Mouse (Mus musculus): ENCODE results near the gene Fhl3. TPM values are rescaled to one million over a fixed set of nuclear protein-coding genes. Genes with fewer than 3 reads are reported as not detected.
A peak's percentile ranks its signal among the peaks of the same experiment; 100 is the strongest.

Gene Fhl3
- polyA plus RNA-seq, 1 experiment: 1.6 TPM

GRCm38 (mm10) chr4:124660603-124661002, 39.9 kb upstream of the Fhl3 start:
- Histone ChIP-seq H3K4me3 (replicated peaks; ENCODE audit: insufficient read depth, low read depth, low read length) (no peak overlapping the region), H3K27ac (ENCODE audit: insufficient read depth, low read length) (no peak overlapping the region), H3K27me3 (ENCODE audit: control insufficient read depth, insufficient read depth, low read length) (peaks cover 12% of the 10 kb centered on the region; the same call in 1 of the 2 replicates), H3K4me1 (ENCODE audit: control insufficient read depth, insufficient read depth, low read length) (no peaks in the 10 kb centered on the region)
- 84% methylated on average over 3 of the region's 3 CpGs for WGBS
- no peak for DNase-seq
- TF ChIP-seq POLR2A (IDR thresholded peaks at IDR 0.05; ENCODE audit: borderline replicate concordance, insufficient read depth, low read length) (no peak), CTCF (IDR thresholded peaks at IDR 0.05; ENCODE audit: borderline replicate concordance, insufficient read depth, low read depth, low read length) (no peak)

- no peak overlapping the region for H3K27ac ChIP-seq (ENCODE audit: insufficient read depth, low read length)
- 44% methylated on average over 3 of the region's 3 CpGs for WGBS
- no peak for DNase-seq
- no peaks in the 10 kb centered on the region for H3K4me1 ChIP-seq (ENCODE audit: control insufficient read depth, insufficient read depth, low read length)
- TF ChIP-seq CTCF (IDR thresholded peaks at IDR 0.05; ENCODE audit: borderline replicate concordance, insufficient read depth, low read depth, low read length): peak; percentile 39; the same call in 1 of the 2 replicates
- no peak for TF ChIP-seq POLR2A (IDR thresholded peaks at IDR 0.05; ENCODE audit: borderline replicate concordance, insufficient read depth, low read length)
- peaks cover 4% of the 10 kb centered on the region; the same call in 1 of the 2 replicates for H3K27me3 ChIP-seq (ENCODE audit: control insufficient read depth, insufficient read depth, low read length)
- H3K4me3 ChIP-seq (replicated peaks; ENCODE audit: insufficient read depth, low read depth, low read length): no peak overlapping the region
Measured at GRCm38 (mm10) chr4:124663034-124663433, 37.5 kb upstream of the Fhl3 start.

- no peak overlapping the region for H3K27ac ChIP-seq (ENCODE audit: insufficient read depth, low read length)
Measured at GRCm38 (mm10) chr4:124664185-124664584, 36.3 kb upstream of the Fhl3 start.

GRCm38 (mm10) chr4:124664604-124665003, 35.9 kb upstream of the Fhl3 start:
- no peak for TF ChIP-seq CTCF (IDR thresholded peaks at IDR 0.05; ENCODE audit: borderline replicate concordance, insufficient read depth, low read depth, low read length)
- no peak for TF ChIP-seq POLR2A (IDR thresholded peaks at IDR 0.05; ENCODE audit: borderline replicate concordance, insufficient read depth, low read length)
- H3K4me1 ChIP-seq (ENCODE audit: control insufficient read depth, insufficient read depth, low read length): no peaks in the 10 kb centered on the region
- no peak overlapping the region for H3K27ac ChIP-seq (ENCODE audit: insufficient read depth, low read length)
- no peak for DNase-seq
- WGBS: 77% methylated on average over 15 of the region's 15 CpGs
- no peak overlapping the region for H3K4me3 ChIP-seq (replicated peaks; ENCODE audit: insufficient read depth, low read depth, low read length)
- no peaks in the 10 kb centered on the region; the same call in 1 of the 2 replicates for H3K27me3 ChIP-seq (ENCODE audit: control insufficient read depth, insufficient read depth, low read length)

More at GRCm38 (mm10) chr4:124664185-124664584, 36.3 kb upstream of the Fhl3 start:
- DNase-seq: no peak
- no peak overlapping the region for H3K4me3 ChIP-seq (replicated peaks; ENCODE audit: insufficient read depth, low read depth, low read length)
- peaks cover 3% of the 10 kb centered on the region; the same call in 1 of the 2 replicates for H3K27me3 ChIP-seq (ENCODE audit: control insufficient read depth, insufficient read depth, low read length)
- TF ChIP-seq CTCF (IDR thresholded peaks at IDR 0.05; ENCODE audit: borderline replicate concordance, insufficient read depth, low read depth, low read length) (no peak), POLR2A (IDR thresholded peaks at IDR 0.05; ENCODE audit: borderline replicate concordance, insufficient read depth, low read length) (no peak)
- WGBS: 63% methylated on average over 9 of the region's 9 CpGs
- H3K4me1 ChIP-seq (ENCODE audit: control insufficient read depth, insufficient read depth, low read length): no peaks in the 10 kb centered on the region

- DNase-seq: no peak
- TF ChIP-seq POLR2A (IDR thresholded peaks at IDR 0.05; ENCODE audit: borderline replicate concordance, insufficient read depth, low read length) (no peak), CTCF (IDR thresholded peaks at IDR 0.05; ENCODE audit: borderline replicate concordance, insufficient read depth, low read depth, low read length) (no peak)
- Histone ChIP-seq H3K4me1 (ENCODE audit: control insufficient read depth, insufficient read depth, low read length) (0 out of 2 replicates have a peak, but pooled peaks cover 2% of the 10 kb centered on the region), H3K27ac (ENCODE audit: insufficient read depth, low read length) (no peak overlapping the region), H3K27me3 (ENCODE audit: control insufficient read depth, insufficient read depth, low read length) (no peaks in the 10 kb centered on the region), H3K4me3 (replicated peaks; ENCODE audit: insufficient read depth, low read depth, low read length) (no peak overlapping the region)
- 60% methylated on average over 14 of the region's 14 CpGs for WGBS
Measured at GRCm38 (mm10) chr4:124667476-124668033, 32.9 kb upstream of the Fhl3 start.

GRCm38 (mm10) chr4:124668078-124668477, 32.4 kb upstream of the Fhl3 start:
- H3K27ac ChIP-seq (ENCODE audit: insufficient read depth, low read length): no peak overlapping the region
- H3K4me1 ChIP-seq (ENCODE audit: control insufficient read depth, insufficient read depth, low read length): 0 out of 2 replicates have a peak, but pooled peaks cover 2% of the 10 kb centered on the region
- TF ChIP-seq CTCF (IDR thresholded peaks at IDR 0.05; ENCODE audit: borderline replicate concordance, insufficient read depth, low read depth, low read length) (no peak), POLR2A (IDR thresholded peaks at IDR 0.05; ENCODE audit: borderline replicate concordance, insufficient read depth, low read length) (no peak)
- no peaks in the 10 kb centered on the region for H3K27me3 ChIP-seq (ENCODE audit: control insufficient read depth, insufficient read depth, low read length)
- no peak for DNase-seq
- no peak overlapping the region for H3K4me3 ChIP-seq (replicated peaks; ENCODE audit: insufficient read depth, low read depth, low read length)
- 46% methylated on average over 8 of the region's 8 CpGs for WGBS

GRCm38 (mm10) chr4:124670232-124670631, 30.3 kb upstream of the Fhl3 start:
- H3K27me3 ChIP-seq (ENCODE audit: control insufficient read depth, insufficient read depth, low read length): no peaks in the 10 kb centered on the region
- no peak overlapping the region for H3K27ac ChIP-seq (ENCODE audit: insufficient read depth, low read length)
- no peak overlapping the region for H3K4me3 ChIP-seq (replicated peaks; ENCODE audit: insufficient read depth, low read depth, low read length)
- no peak for TF ChIP-seq POLR2A (IDR thresholded peaks at IDR 0.05; ENCODE audit: borderline replicate concordance, insufficient read depth, low read length)
- no peak for TF ChIP-seq CTCF (IDR thresholded peaks at IDR 0.05; ENCODE audit: borderline replicate concordance, insufficient read depth, low read depth, low read length)
- peak in 1 of 2 experiments; percentile 7 for DNase-seq
- 0 out of 2 replicates have a peak, but pooled peaks cover 2% of the 10 kb centered on the region for H3K4me1 ChIP-seq (ENCODE audit: control insufficient read depth, insufficient read depth, low read length)
- 53% methylated on average over 8 of the region's 8 CpGs for WGBS

GRCm38 (mm10) chr4:124671583-124671982, 28.9 kb upstream of the Fhl3 start:
- TF ChIP-seq POLR2A (IDR thresholded peaks at IDR 0.05; ENCODE audit: borderline replicate concordance, insufficient read depth, low read length) (no peak), CTCF (IDR thresholded peaks at IDR 0.05; ENCODE audit: borderline replicate concordance, insufficient read depth, low read depth, low read length) (no peak)
- WGBS: 66% methylated on average over 7 of the region's 7 CpGs
- no peak overlapping the region for H3K4me3 ChIP-seq (replicated peaks; ENCODE audit: insufficient read depth, low read depth, low read length)
- DNase-seq: peak in 1 of 2 experiments; percentile 24
- 0 out of 2 replicates have a peak, but pooled peaks cover 2% of the 10 kb centered on the region for H3K4me1 ChIP-seq (ENCODE audit: control insufficient read depth, insufficient read depth, low read length)
- H3K27ac ChIP-seq (ENCODE audit: insufficient read depth, low read length): no peak overlapping the region
- H3K27me3 ChIP-seq (ENCODE audit: control insufficient read depth, insufficient read depth, low read length): no peaks in the 10 kb centered on the region
